Mouse (Mus musculus) neural tube, embryonic 13.5 days (tissue): ENCODE data around the gene Mill2. TPM values are rescaled to one million over a fixed set of nuclear protein-coding genes. Genes with fewer than 3 reads are reported as not detected.
A peak's percentile ranks its signal among the peaks of the same experiment; 100 is the strongest.

Experiments used
- ATAC-seq: fragments of 200-750 bp; cut with Nextera tagmentation; 2 replicates; pipeline ENCODE4 v1.8.0; 2017; ENCODE audit warnings: low read depth, mild to moderate bottlenecking, moderate TSS enrichment, moderate library complexity
- H3K27ac ChIP-seq: fragments of 300-500 bp; sonication (generic); replicated peaks from 2 replicates; pipeline ENCODE4 v1.5.1; 2015; ENCODE audit warnings: moderate library complexity, mild to moderate bottlenecking, inconsistent platforms
- H3K27me3 ChIP-seq: fragments of 300-500 bp; sonication (generic); 2 replicates; pipeline ENCODE4 v1.6.1; 2015; ENCODE audit warnings: mild to moderate bottlenecking, inconsistent platforms
- H3K36me3 ChIP-seq: fragments of 300-500 bp; sonication (generic); 2 replicates; pipeline ENCODE4 v1.6.1; 2015; ENCODE audit warnings: mild to moderate bottlenecking, inconsistent platforms
- H3K4me1 ChIP-seq: fragments of 300-500 bp; sonication (generic); replicated peaks from 2 replicates; pipeline ENCODE4 v1.6.1; 2015; ENCODE audit warnings: inconsistent platforms
- H3K4me2 ChIP-seq: fragments of 300-500 bp; sonication (generic); 2 replicates; pipeline ENCODE4 v1.6.1; 2015; ENCODE audit warnings: inconsistent platforms, mild to moderate bottlenecking, moderate library complexity
- H3K4me3 ChIP-seq: fragments of 300-500 bp; sonication (generic); 2 replicates; pipeline ENCODE4 v1.5.1; 2015; ENCODE audit warnings: mild to moderate bottlenecking, inconsistent platforms
- H3K9ac ChIP-seq: fragments of 300-500 bp; sonication (generic); 2 replicates; pipeline ENCODE4 v1.6.1; 2015; ENCODE audit warnings: moderate library complexity, mild to moderate bottlenecking, inconsistent platforms
- H3K9me3 ChIP-seq: fragments of 300-500 bp; sonication (generic); 2 replicates; pipeline ENCODE4 v1.6.1; 2016; ENCODE audit warnings: inconsistent platforms
- WGBS: fragments of 180-500 bp; shearing (Covaris S2); methylation state at CpG from one replicate; pipeline ENCODE4 v1.1.7; 2015; 5-methylcytosine and 5-hydroxymethylcytosine counted together
- polyA plus RNA-seq: library from polyadenylated mRNA; unstranded; fragments of >200 nt; fragmentation: Nextera tagmentation; extraction: Ambion mirVana; gene quantifications from 2 replicates; pipeline ENCODE4 v1.2.1, GENCODE M21; 2015

Gene Mill2
- polyA plus RNA-seq, 1 experiment from 2014 or later, result 0.17 TPM

DNA sequence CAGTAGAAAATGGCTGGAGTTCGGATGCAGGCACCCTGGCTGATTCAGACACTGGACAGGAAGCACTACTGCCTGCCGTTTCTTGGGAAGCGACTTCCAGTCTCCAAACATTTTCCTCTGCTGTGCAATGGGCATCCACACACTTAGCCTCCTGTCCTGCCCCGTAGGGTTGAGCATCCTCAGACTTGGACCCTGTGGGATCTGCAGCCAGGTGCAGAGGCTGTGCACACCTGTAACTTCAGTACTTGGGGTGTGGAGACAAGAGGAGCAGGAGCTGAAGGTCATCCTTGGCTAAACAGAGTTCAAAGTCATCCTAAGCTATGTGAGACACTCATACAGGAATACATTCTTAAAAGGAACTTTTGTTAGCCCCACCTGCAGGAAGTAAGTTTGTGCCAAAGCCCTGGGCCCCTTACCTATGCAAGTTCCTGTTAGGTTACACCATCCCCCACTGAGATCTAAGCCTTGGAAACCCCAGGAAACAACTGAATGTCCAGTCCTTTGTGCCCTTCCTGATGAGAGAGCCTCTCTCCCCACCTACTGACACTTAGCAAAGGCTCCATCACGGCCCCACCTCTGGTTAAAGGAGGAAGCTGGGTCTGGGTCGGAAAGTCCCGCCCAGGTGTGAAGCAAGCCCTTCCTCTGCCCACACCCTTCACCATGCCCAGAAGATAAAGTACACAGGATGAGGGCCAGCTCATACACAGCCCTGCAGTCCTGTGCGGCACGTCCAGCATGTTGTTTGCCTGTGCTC lies 44.4 kb downstream of the Mill2 start:
- no peaks in the 10 kb centered on the region for H3K9me3 ChIP-seq
- H3K27me3 ChIP-seq, result no peaks in the 10 kb centered on the region
- no peak for ATAC-seq
- no peak overlapping the region for H3K9ac ChIP-seq
- H3K4me2 ChIP-seq, result no peak overlapping the region
- H3K4me3 ChIP-seq, result no peak overlapping the region
- no peaks in the 10 kb centered on the region for H3K36me3 ChIP-seq
- WGBS, result 65% methylated on average over 9 of the region's 9 CpGs
- H3K27ac ChIP-seq, result 0 out of 2 replicates have a peak overlapping the region, but pooled peaks have one; percentile 7
- peaks cover 5% of the 10 kb centered on the region; the same call in 1 of the 2 replicates for H3K4me1 ChIP-seq

DNA sequence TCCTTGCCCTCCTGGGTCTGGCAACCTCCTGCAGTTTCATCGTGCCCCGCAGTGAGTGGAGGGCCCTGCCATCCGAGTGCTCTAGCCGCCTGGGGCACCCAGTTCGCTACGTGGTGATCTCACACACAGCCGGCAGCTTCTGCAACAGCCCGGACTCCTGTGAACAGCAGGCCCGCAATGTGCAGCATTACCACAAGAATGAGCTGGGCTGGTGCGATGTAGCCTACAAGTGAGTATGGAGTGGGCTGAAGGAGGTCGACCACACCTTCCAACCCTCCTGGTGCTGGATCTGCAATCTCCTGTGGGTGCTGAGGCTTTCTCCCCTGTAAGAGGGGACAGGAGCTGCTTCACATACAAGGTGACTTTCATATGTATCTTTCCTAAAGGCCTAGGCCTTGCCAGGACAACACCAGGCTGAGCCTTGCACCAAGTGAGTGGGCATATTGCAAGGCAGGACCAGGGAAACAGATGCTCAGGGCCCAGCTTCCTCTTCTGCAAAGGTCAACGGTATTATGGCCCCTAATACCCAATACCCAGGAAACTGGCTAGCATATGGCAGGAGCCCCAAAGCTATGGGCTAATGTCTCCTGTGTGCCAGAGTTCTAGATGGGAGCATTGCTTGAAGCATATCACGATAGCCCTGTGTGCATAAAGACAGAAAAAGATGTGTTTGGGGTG lies 45.1 kb downstream of the Mill2 start:
- Histone ChIP-seq H3K27me3 (no peaks in the 10 kb centered on the region), H3K27ac (0 out of 2 replicates have a peak overlapping the region, but pooled peaks have one; percentile 7), H3K36me3 (no peaks in the 10 kb centered on the region), H3K9me3 (no peaks in the 10 kb centered on the region), H3K4me1 (peaks cover 5% of the 10 kb centered on the region; the same call in 1 of the 2 replicates), H3K9ac (no peak overlapping the region), H3K4me2 (no peak overlapping the region), H3K4me3 (no peak overlapping the region)
- WGBS, result 61% methylated on average over 13 of the region's 13 CpGs
- ATAC-seq, result no peak

DNA sequence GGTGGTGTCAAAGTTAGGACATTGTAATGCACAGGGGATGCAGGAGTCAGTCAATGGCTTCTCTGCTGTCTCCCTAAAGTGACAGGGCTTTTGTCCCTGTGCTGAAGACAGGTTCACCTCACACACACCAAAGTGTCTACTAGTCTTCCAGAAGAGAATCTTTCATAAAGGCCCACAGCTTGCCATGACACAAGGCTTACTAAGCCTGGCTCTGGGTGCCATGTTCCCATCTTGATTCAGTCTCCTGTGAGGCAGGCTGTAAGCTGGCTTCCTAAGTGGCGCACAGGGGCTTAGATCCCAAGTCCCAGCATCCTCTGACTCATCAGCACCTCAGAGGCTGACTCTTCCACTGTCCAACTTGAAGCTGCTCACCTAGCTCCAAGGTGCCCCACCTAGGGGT lies 47.2 kb downstream of the Mill2 start:
- H3K9ac ChIP-seq, result no peak overlapping the region
- 100% methylated on average over 1 of the region's 1 CpGs for WGBS
- H3K4me2 ChIP-seq, result no peak overlapping the region
- no peaks in the 10 kb centered on the region for H3K27me3 ChIP-seq
- H3K4me3 ChIP-seq, result no peak overlapping the region
- no peaks in the 10 kb centered on the region for H3K36me3 ChIP-seq
- no peaks in the 10 kb centered on the region for H3K9me3 ChIP-seq
- no peak overlapping the region for H3K27ac ChIP-seq
- ATAC-seq, result no peak
- peaks cover 5% of the 10 kb centered on the region; the same call in 1 of the 2 replicates for H3K4me1 ChIP-seq

DNA sequence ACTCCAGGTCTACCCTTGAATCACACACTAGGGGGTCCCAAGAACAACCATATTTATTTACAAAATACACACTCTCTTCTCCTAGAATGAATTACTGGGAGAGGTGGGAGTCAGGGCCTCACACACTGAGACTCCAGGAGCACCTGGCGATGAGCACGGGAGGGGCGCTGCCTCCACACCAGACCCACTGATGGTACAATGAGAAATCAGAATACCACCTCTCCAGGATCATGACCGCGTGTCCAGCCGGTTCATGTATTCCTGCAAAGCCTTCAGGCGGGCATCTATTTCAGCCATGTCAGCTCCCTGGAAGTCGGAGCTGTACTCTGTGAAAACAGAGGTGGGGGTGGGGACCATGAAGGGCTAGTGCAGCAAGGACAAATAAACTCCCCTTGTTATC lies 51.1 kb downstream of the Mill2 start:
- no peaks in the 10 kb centered on the region for H3K36me3 ChIP-seq
- H3K27ac ChIP-seq, result no peak overlapping the region
- H3K4me3 ChIP-seq, result no peak overlapping the region
- no peaks in the 10 kb centered on the region for H3K9me3 ChIP-seq
- WGBS, result 93% methylated on average over 8 of the region's 8 CpGs
- no peak overlapping the region for H3K4me2 ChIP-seq
- H3K4me1 ChIP-seq, result peaks cover 29% of the 10 kb centered on the region
- peaks cover 13% of the 10 kb centered on the region for H3K27me3 ChIP-seq
- H3K9ac ChIP-seq, result no peak overlapping the region
- no peak for ATAC-seq

DNA sequence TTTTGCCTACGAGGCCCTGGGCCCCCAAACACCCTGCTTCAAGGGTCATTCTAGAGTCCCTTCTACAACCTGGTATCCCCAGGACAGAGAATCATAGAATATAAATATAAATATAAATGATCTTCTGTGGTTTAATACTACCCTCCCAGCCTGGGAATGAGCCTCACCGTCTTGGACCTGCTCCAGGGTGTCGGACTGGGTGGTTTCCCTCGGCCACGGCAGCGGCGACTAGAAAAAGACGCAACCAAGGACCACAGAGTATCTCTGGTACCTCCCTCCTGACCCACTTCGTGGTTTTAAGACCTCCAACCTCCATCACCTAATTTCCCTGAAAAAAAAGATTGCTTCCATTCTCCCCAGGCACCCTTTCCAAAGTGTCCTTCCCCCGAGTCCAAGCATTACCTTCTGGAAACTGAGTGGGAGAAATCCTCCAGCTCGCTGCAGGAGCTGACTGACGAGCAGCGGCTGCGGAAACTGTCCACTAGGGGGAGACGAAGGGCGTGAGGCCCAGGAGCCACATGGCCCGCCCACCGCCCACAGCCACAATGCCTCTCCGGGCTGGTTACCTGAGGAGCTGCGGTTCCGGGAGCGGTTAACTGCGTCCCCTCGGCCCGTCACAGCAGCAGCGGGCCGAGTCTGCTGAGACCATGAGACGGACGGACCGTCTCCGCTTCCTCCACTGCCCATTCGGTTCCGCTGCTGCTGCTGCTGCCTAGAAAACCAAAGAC lies 52.3 kb downstream of the Mill2 start:
- 22% methylated on average over 33 of the region's 33 CpGs for WGBS
- Histone ChIP-seq H3K36me3 (no peaks in the 10 kb centered on the region), H3K4me1 (peaks cover 34% of the 10 kb centered on the region), H3K4me2 (peak overlapping the region; percentile 77), H3K27ac (0 out of 2 replicates have a peak overlapping the region, but pooled peaks have one; percentile 38), H3K9ac (peak overlapping the region; percentile 75), H3K27me3 (peaks cover 13% of the 10 kb centered on the region), H3K9me3 (no peaks in the 10 kb centered on the region), H3K4me3 (peak overlapping the region; percentile 49)
- peak; percentile 71 for ATAC-seq

DNA sequence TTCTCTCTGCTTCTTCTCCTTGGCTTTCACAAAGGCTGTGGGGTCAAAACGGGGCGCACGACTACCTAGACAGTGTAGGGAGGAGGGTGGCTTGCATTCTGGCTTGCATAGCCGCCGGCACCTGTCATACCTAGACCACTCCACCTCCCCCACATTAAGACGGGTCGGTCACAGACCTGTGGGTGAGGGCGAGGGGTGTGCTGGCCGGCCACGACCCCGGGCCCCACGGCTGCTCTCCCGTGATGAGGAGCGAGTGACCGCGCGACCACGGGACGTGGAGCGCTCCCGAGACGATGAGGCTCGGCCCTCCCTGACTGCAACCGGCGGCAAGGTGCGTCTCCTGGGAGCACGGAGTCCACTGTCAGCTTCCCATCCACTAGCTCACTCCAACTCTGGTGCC lies 53.2 kb downstream of the Mill2 start:
- H3K36me3 ChIP-seq, result no peaks in the 10 kb centered on the region
- H3K27me3 ChIP-seq, result peaks cover 13% of the 10 kb centered on the region
- peak; percentile 62 for ATAC-seq
- H3K27ac ChIP-seq, result no peak overlapping the region
- H3K9ac ChIP-seq, result peak overlapping the region; percentile 75
- H3K4me2 ChIP-seq, result peak overlapping the region; percentile 77
- no peaks in the 10 kb centered on the region for H3K9me3 ChIP-seq
- H3K4me1 ChIP-seq, result peaks cover 34% of the 10 kb centered on the region
- WGBS, result 27% methylated on average over 27 of the region's 27 CpGs
- H3K4me3 ChIP-seq, result peak overlapping the region; percentile 49

DNA sequence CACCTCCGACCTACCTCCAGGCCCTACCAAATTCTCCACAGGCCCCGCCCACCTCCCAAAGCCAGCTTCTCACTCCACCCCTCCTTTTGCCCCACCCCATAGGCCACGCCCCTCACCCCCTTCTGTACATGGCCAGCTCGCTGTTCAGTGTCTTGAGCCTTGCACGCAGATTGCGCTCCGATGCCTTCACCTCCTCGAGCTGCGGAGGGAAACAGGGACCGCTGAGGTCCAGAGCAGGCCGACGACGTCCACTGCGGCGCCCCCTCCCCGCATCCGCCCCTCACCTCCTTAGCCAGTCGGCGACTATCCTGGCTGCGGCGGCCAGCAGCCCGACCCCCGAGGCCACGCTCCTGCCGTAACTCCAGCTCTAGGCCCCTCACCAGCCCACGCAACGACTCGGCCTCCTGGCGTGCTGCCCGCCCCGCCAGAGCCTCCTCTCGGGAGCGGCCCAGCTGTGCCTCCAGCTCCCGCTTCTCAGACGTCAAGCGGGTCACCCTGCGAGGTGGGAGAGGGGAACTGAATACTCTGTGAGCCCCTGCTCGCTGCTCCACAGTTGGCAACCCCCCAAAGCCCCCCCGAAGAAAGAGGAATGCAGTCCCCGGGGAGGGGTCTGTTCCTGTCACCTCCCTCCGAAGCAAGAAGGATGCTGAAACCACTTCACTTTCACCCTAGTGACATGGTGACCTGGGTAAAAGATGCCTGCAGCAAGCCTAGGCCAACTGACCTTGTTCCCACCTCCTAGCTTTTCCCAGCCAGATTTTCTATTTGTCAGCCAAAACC lies 54.1 kb downstream of the Mill2 start:
- Histone ChIP-seq H3K36me3 (no peaks in the 10 kb centered on the region), H3K27ac (no peak overlapping the region), H3K9me3 (no peaks in the 10 kb centered on the region), H3K9ac (peak overlapping the region; percentile 75), H3K4me2 (peak overlapping the region; percentile 77), H3K27me3 (peaks cover 13% of the 10 kb centered on the region), H3K4me3 (peak overlapping the region; percentile 49), H3K4me1 (peaks cover 34% of the 10 kb centered on the region)
- ATAC-seq, result peak; percentile 19
- 1% methylated on average over 41 of the region's 41 CpGs for WGBS

DNA sequence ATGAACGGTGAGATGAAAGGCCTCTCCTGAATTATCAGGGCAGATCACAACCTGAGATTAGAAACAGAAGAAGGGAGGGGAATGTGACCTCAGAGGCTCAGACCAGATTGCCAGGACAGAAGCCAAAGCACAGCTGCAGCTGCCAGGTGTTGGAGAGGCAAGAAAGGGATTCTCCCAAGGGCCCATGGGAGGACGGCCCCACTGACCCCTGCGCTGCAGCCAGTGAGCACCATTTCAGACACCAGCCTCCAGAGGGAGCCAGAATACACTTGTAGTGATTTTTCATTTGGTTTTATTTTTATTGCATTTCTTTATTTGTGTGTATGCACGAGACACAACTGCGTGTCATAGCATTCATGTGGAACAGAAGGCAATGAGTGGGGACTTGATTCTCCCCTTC lies 56.8 kb downstream of the Mill2 start:
- Histone ChIP-seq H3K27me3 (peaks cover 13% of the 10 kb centered on the region), H3K9ac (no peak overlapping the region), H3K9me3 (no peaks in the 10 kb centered on the region), H3K4me1 (peaks cover 34% of the 10 kb centered on the region), H3K27ac (peak overlapping the region; percentile 6; the same call in 1 of the 2 replicates), H3K4me2 (no peak overlapping the region), H3K4me3 (no peak overlapping the region), H3K36me3 (0 out of 2 replicates have a peak, but pooled peaks cover 8% of the 10 kb centered on the region)
- 22% methylated on average over 5 of the region's 5 CpGs for WGBS
- no peak for ATAC-seq

DNA sequence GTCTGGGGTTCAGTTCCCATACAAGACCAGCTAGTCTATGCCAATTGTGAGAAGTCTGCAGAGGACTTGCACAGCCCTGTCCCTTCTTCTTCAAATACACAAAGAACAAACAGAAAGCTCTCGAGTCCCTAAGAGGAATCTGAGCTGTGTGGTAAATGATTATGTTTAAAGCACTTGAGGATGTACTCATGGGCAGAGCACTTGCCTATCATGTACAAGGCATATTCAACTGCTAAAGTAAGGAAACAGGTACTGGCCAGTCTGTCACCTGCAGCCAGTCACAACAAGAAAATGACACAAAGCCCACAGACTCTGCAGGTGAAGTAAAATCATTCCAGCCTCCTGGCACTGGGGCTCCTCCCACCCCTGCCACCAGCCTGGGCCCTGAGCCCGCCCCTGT lies 60.7 kb downstream of the Mill2 start:
- H3K27me3 ChIP-seq, result no peaks in the 10 kb centered on the region
- no peak overlapping the region for H3K27ac ChIP-seq
- H3K4me2 ChIP-seq, result no peak overlapping the region
- no peak for ATAC-seq
- H3K4me3 ChIP-seq, result no peak overlapping the region
- no peaks in the 10 kb centered on the region for H3K9me3 ChIP-seq
- H3K36me3 ChIP-seq, result peaks cover 14% of the 10 kb centered on the region; the same call in 1 of the 2 replicates
- no peak overlapping the region for H3K9ac ChIP-seq
- peaks cover 5% of the 10 kb centered on the region for H3K4me1 ChIP-seq
- WGBS, result 91% methylated on average over 2 of the region's 2 CpGs

DNA sequence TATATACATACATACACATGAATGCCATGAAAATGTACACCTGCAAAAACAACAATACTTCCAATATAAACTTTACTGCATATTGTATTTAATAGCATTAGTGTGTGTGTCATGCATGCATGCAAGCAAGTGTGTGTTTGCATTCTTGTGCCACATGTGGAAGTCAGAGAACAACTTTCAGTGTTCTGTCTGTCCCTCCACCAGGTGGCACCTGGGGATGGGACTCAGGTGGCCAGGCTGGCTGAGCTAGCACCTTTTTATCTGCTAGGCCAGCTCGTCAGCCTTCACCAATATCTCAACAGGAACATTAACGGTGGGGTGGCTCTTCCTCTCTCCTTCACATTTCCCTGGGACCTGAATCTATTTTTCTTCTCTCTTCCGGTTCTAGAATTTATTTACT lies 62.7 kb downstream of the Mill2 start:
- no peak overlapping the region for H3K4me3 ChIP-seq
- ATAC-seq, result no peak
- no peaks in the 10 kb centered on the region for H3K4me1 ChIP-seq
- no peak overlapping the region for H3K27ac ChIP-seq
- 73% methylated on average over 3 of the region's 3 CpGs for WGBS
- H3K27me3 ChIP-seq, result no peaks in the 10 kb centered on the region
- H3K9ac ChIP-seq, result no peak overlapping the region
- H3K36me3 ChIP-seq, result peaks cover 14% of the 10 kb centered on the region; the same call in 1 of the 2 replicates
- no peaks in the 10 kb centered on the region for H3K9me3 ChIP-seq
- H3K4me2 ChIP-seq, result no peak overlapping the region

DNA sequence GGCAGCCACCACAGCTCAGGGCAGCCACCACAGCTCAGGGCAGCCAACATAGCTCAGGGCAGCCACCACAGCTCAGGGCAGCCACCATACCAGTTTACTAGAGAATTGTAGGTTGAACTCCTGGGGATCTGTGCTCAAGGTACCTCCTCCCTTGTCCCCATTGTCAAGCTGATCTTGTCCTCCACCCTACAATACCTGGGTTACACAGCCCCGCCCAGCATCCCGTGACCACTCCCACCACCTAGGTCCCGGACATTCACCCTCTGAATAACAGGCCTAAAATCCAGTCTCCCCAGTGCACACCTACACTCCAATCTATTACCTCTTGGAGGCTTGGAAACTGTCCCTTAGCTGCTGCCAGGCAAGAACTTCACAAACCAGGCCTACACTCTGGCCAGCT lies 65.2 kb downstream of the Mill2 start:
- 81% methylated on average over 3 of the region's 3 CpGs for WGBS
- Histone ChIP-seq H3K4me3 (no peak overlapping the region), H3K27me3 (no peaks in the 10 kb centered on the region), H3K9ac (no peak overlapping the region), H3K9me3 (no peaks in the 10 kb centered on the region), H3K36me3 (peaks cover 14% of the 10 kb centered on the region; the same call in 1 of the 2 replicates), H3K4me2 (no peak overlapping the region), H3K4me1 (peaks cover 19% of the 10 kb centered on the region), H3K27ac (no peak overlapping the region)
- ATAC-seq, result no peak
